Mouse (Mus musculus) heart, embryonic 10.5 days (tissue): ENCODE measurements around the gene Plxnc1. TPM values are rescaled to one million over a fixed set of nuclear protein-coding genes. Genes with fewer than 3 reads are reported as not detected.

Experiments used
- DNase-seq: peaks from one replicate; pipeline ENCODE4 v3.0.0-alpha.2; 2017; ENCODE audit warnings: low spot score
- H3K27ac ChIP-seq: fragments of 300-500 bp; sonication (generic); 2 replicates; pipeline ENCODE4 v1.5.1; 2016; ENCODE audit warnings: mild to moderate bottlenecking
- H3K27me3 ChIP-seq: fragments of 300-500 bp; sonication (generic); 2 replicates; pipeline ENCODE4 v1.6.1; 2016; ENCODE audit warnings: mild to moderate bottlenecking; ENCODE audit not compliant: poor library complexity, insufficient read depth, severe bottlenecking
- H3K36me3 ChIP-seq: fragments of 300-500 bp; sonication (generic); 2 replicates; pipeline ENCODE4 v1.6.1; 2016; ENCODE audit warnings: mild to moderate bottlenecking, moderate library complexity
- H3K4me1 ChIP-seq: fragments of 300-500 bp; sonication (generic); 2 replicates; pipeline ENCODE4 v1.6.1; 2016; ENCODE audit warnings: mild to moderate bottlenecking
- H3K4me3 ChIP-seq: fragments of 300-500 bp; sonication (generic); 2 replicates; pipeline ENCODE4 v1.5.1; 2016; ENCODE audit warnings: mild to moderate bottlenecking, moderate library complexity
- H3K9me3 ChIP-seq: fragments of 300-500 bp; sonication (generic); 2 replicates; pipeline ENCODE4 v1.6.1; 2016; ENCODE audit warnings: mild to moderate bottlenecking, moderate library complexity
- WGBS: fragments of 180-500 bp; shearing (Covaris S2); methylation state at CpG from one replicate; pipeline ENCODE4 v1.1.7; 2016; 5-methylcytosine and 5-hydroxymethylcytosine counted together
- polyA plus RNA-seq: library from polyadenylated mRNA; unstranded; fragments of >200 nt; fragmentation: Nextera tagmentation; extraction: Ambion mirVana; gene quantifications from 2 replicates; pipeline ENCODE4 v1.2.1, GENCODE M21; 2016

Gene Plxnc1
- polyA plus RNA-seq, 1 experiment from 2014 or later = 2.2 TPM

GRCm38 (mm10) chr10:94871102-94871501 is 73.5 kb downstream of the Plxnc1 start:
- 88% methylated on average over 7 of the region's 7 CpGs for WGBS

GRCm38 (mm10) chr10:94866995-94867856 is 77.4 kb downstream of the Plxnc1 start:
- 74% methylated on average over 12 of the region's 12 CpGs for WGBS
- DNase-seq = peak; percentile 42
- H3K4me1 ChIP-seq = peaks cover 9% of the 10 kb centered on the region
- H3K27ac ChIP-seq = no peak overlapping the region
- no peaks in the 10 kb centered on the region for H3K27me3 ChIP-seq
- no peaks in the 10 kb centered on the region for H3K9me3 ChIP-seq
- peaks cover 6% of the 10 kb centered on the region; the same call in 1 of the 2 replicates for H3K36me3 ChIP-seq
- no peak overlapping the region for H3K4me3 ChIP-seq

More at GRCm38 (mm10) chr10:94871102-94871501, 73.5 kb downstream of the Plxnc1 start:
- Histone ChIP-seq H3K4me3 (no peak overlapping the region), H3K9me3 (no peaks in the 10 kb centered on the region), H3K27me3 (no peaks in the 10 kb centered on the region), H3K27ac (no peak overlapping the region), H3K4me1 (0 out of 2 replicates have a peak, but pooled peaks cover 4% of the 10 kb centered on the region), H3K36me3 (peaks cover 6% of the 10 kb centered on the region; the same call in 1 of the 2 replicates)
- DNase-seq = no peak

- H3K9me3 ChIP-seq = no peaks in the 10 kb centered on the region
- no peak overlapping the region; the same call in 1 of the 2 replicates for H3K27ac ChIP-seq
- no peaks in the 10 kb centered on the region for H3K27me3 ChIP-seq
- DNase-seq = no peak
- 49% methylated on average over 9 of the region's 9 CpGs for WGBS
- H3K4me1 ChIP-seq = peaks cover 9% of the 10 kb centered on the region
- no peak overlapping the region for H3K4me3 ChIP-seq
- H3K36me3 ChIP-seq = no peaks in the 10 kb centered on the region
Measured at GRCm38 (mm10) chr10:94865206-94865605, 79.4 kb downstream of the Plxnc1 start.

GRCm38 (mm10) chr10:94864199-94864928 is 80.3 kb downstream of the Plxnc1 start:
- DNase-seq = peak; percentile 0
- Histone ChIP-seq H3K36me3 (no peaks in the 10 kb centered on the region), H3K4me3 (no peak overlapping the region), H3K9me3 (no peaks in the 10 kb centered on the region), H3K27ac (no peak overlapping the region), H3K4me1 (peaks cover 9% of the 10 kb centered on the region), H3K27me3 (no peaks in the 10 kb centered on the region)
- 80% methylated on average over 9 of the region's 9 CpGs for WGBS

GRCm38 (mm10) chr10:94863251-94863650 is 81.4 kb downstream of the Plxnc1 start:
- Histone ChIP-seq H3K27ac (no peak overlapping the region), H3K27me3 (no peaks in the 10 kb centered on the region), H3K4me3 (no peak overlapping the region), H3K4me1 (peaks cover 9% of the 10 kb centered on the region), H3K9me3 (no peaks in the 10 kb centered on the region), H3K36me3 (no peaks in the 10 kb centered on the region)
- no peak for DNase-seq
- WGBS = 77% methylated on average over 9 of the region's 9 CpGs

- no peaks in the 10 kb centered on the region for H3K9me3 ChIP-seq
- H3K36me3 ChIP-seq = no peaks in the 10 kb centered on the region
- H3K27me3 ChIP-seq = no peaks in the 10 kb centered on the region
- H3K27ac ChIP-seq = no peak overlapping the region
- DNase-seq = no peak
- peaks cover 5% of the 10 kb centered on the region for H3K4me1 ChIP-seq
- H3K4me3 ChIP-seq = no peak overlapping the region
- 90% methylated on average over 4 of the region's 4 CpGs for WGBS
Measured at GRCm38 (mm10) chr10:94860870-94861269, 83.8 kb downstream of the Plxnc1 start.

GRCm38 (mm10) chr10:94858277-94859033 is 86.2 kb downstream of the Plxnc1 start:
- Histone ChIP-seq H3K27ac (no peak overlapping the region), H3K27me3 (no peaks in the 10 kb centered on the region), H3K4me3 (no peak overlapping the region), H3K4me1 (no peaks in the 10 kb centered on the region), H3K9me3 (no peaks in the 10 kb centered on the region), H3K36me3 (no peaks in the 10 kb centered on the region)
- DNase-seq = peak; percentile 10
- 64% methylated on average over 6 of the region's 6 CpGs for WGBS

- DNase-seq = no peak
- 43% methylated on average over 4 of the region's 4 CpGs for WGBS
- H3K9me3 ChIP-seq = no peaks in the 10 kb centered on the region
- H3K27me3 ChIP-seq = peaks cover 9% of the 10 kb centered on the region; the same call in 1 of the 2 replicates
- no peaks in the 10 kb centered on the region for H3K4me1 ChIP-seq
- H3K4me3 ChIP-seq = no peak overlapping the region
- H3K36me3 ChIP-seq = no peaks in the 10 kb centered on the region
- no peak overlapping the region for H3K27ac ChIP-seq
Measured at GRCm38 (mm10) chr10:94850565-94850964, 94.1 kb downstream of the Plxnc1 start.

- no peak overlapping the region for H3K27ac ChIP-seq
- DNase-seq = no peak
- peaks cover 10% of the 10 kb centered on the region; the same call in 1 of the 2 replicates for H3K27me3 ChIP-seq
- no peaks in the 10 kb centered on the region for H3K9me3 ChIP-seq
- WGBS = 79% methylated on average over 9 of the region's 9 CpGs
- no peaks in the 10 kb centered on the region for H3K4me1 ChIP-seq
- H3K4me3 ChIP-seq = no peak overlapping the region
- H3K36me3 ChIP-seq = 0 out of 2 replicates have a peak, but pooled peaks cover 2% of the 10 kb centered on the region
Measured at GRCm38 (mm10) chr10:94849930-94850329, 94.7 kb downstream of the Plxnc1 start.

GRCm38 (mm10) chr10:94849360-94849759 is 95.3 kb downstream of the Plxnc1 start:
- H3K27me3 ChIP-seq = peaks cover 10% of the 10 kb centered on the region; the same call in 1 of the 2 replicates
- no peak for DNase-seq
- 84% methylated on average over 4 of the region's 4 CpGs for WGBS
- H3K27ac ChIP-seq = no peak overlapping the region
- no peak overlapping the region for H3K4me3 ChIP-seq
- H3K4me1 ChIP-seq = no peaks in the 10 kb centered on the region
- no peaks in the 10 kb centered on the region for H3K9me3 ChIP-seq
- H3K36me3 ChIP-seq = 0 out of 2 replicates have a peak, but pooled peaks cover 2% of the 10 kb centered on the region

GRCm38 (mm10) chr10:94848344-94848743 is 96.3 kb downstream of the Plxnc1 start:
- H3K9me3 ChIP-seq = no peaks in the 10 kb centered on the region
- WGBS = 91% methylated on average over 6 of the region's 6 CpGs
- H3K36me3 ChIP-seq = 0 out of 2 replicates have a peak, but pooled peaks cover 2% of the 10 kb centered on the region

GRCm38 (mm10) chr10:94846501-94847105 is 98.0 kb downstream of the Plxnc1 start:
- H3K36me3 ChIP-seq = 0 out of 2 replicates have a peak, but pooled peaks cover 8% of the 10 kb centered on the region
- H3K27ac ChIP-seq = no peak overlapping the region
- 82% methylated on average over 8 of the region's 8 CpGs for WGBS
- H3K27me3 ChIP-seq = peaks cover 10% of the 10 kb centered on the region; the same call in 1 of the 2 replicates
- no peaks in the 10 kb centered on the region for H3K4me1 ChIP-seq
- H3K4me3 ChIP-seq = no peak overlapping the region
- H3K9me3 ChIP-seq = no peaks in the 10 kb centered on the region
- no peak for DNase-seq

More at GRCm38 (mm10) chr10:94848344-94848743, 96.3 kb downstream of the Plxnc1 start:
- no peaks in the 10 kb centered on the region for H3K4me1 ChIP-seq
- no peak overlapping the region for H3K27ac ChIP-seq
- peaks cover 10% of the 10 kb centered on the region; the same call in 1 of the 2 replicates for H3K27me3 ChIP-seq
- no peak for DNase-seq
- no peak overlapping the region for H3K4me3 ChIP-seq
